Mouse (Mus musculus) erythroblast, embryonic 14.5 days (primary cell): ENCODE measurements around the gene Glrp1. TPM values are rescaled to one million over a fixed set of nuclear protein-coding genes. Genes with fewer than 3 reads are reported as not detected.

ENCODE experiments used
- H3K27me3 ChIP-seq: 2 replicates; pipeline ENCODE4 v1.6.1; 2012; ENCODE audit warnings: inconsistent platforms; ENCODE audit not compliant: control insufficient read depth
- H3K36me3 ChIP-seq: 2 replicates; pipeline ENCODE4 v1.6.1; 2012; ENCODE audit warnings: mild to moderate bottlenecking, inconsistent platforms; ENCODE audit not compliant: control insufficient read depth
- H3K4me1 ChIP-seq: 2 replicates; pipeline ENCODE4 v1.6.1; 2012; ENCODE audit warnings: inconsistent platforms; ENCODE audit not compliant: control insufficient read depth
- H3K4me3 ChIP-seq: replicated peaks from 2 replicates; pipeline ENCODE3; 2012; ENCODE audit warnings: moderate library complexity, mild to moderate bottlenecking, inconsistent platforms
- H3K9me3 ChIP-seq: 2 replicates; pipeline ENCODE4 v1.6.1; 2012; ENCODE audit warnings: low read length, inconsistent platforms, mixed read lengths; ENCODE audit not compliant: control insufficient read depth
- GATA1 ChIP-seq: IDR thresholded peaks from 2 replicates; pipeline ENCODE4 v1.6.1; 2012; ENCODE audit warnings: low read length, inconsistent platforms, mixed read lengths
- TAL1 ChIP-seq: IDR thresholded peaks from 3 replicates; pipeline ENCODE4 v1.6.1; 2012; ENCODE audit warnings: low read length, inconsistent platforms, mixed read lengths
- polyA plus RNA-seq: library from polyadenylated mRNA; stranded (reverse); fragments of >175 nt; gene quantifications from 2 replicates; pipeline ENCODE4 v1.2.3, GENCODE M21; 2012

Glrp1 gene
- polyA plus RNA-seq, 1 experiment: not detected

GRCm38 (mm10) chr1:88459655-88460054, 50.2 kb downstream of the Glrp1 start:
- no peaks in the 10 kb centered on the region for H3K36me3 ChIP-seq
- no peaks in the 10 kb centered on the region for H3K9me3 ChIP-seq
- TF ChIP-seq TAL1 (no peak), GATA1 (no peak)
- no peaks in the 10 kb centered on the region for H3K4me1 ChIP-seq
- no peak overlapping the region for H3K4me3 ChIP-seq
- no peaks in the 10 kb centered on the region for H3K27me3 ChIP-seq

GRCm38 (mm10) chr1:88459196-88459595, 50.7 kb downstream of the Glrp1 start:
- no peak for TF ChIP-seq GATA1
- no peak for TF ChIP-seq TAL1
- H3K9me3 ChIP-seq: no peaks in the 10 kb centered on the region
- no peaks in the 10 kb centered on the region for H3K27me3 ChIP-seq

GRCm38 (mm10) chr1:88456451-88457072, 53.3 kb downstream of the Glrp1 start:
- Histone ChIP-seq H3K4me1 (no peaks in the 10 kb centered on the region), H3K27me3 (no peaks in the 10 kb centered on the region), H3K36me3 (no peaks in the 10 kb centered on the region), H3K4me3 (no peak overlapping the region), H3K9me3 (no peaks in the 10 kb centered on the region)
- no peak for TF ChIP-seq TAL1
- no peak for TF ChIP-seq GATA1

More at GRCm38 (mm10) chr1:88459196-88459595, 50.7 kb downstream of the Glrp1 start:
- no peak overlapping the region for H3K4me3 ChIP-seq
- H3K4me1 ChIP-seq: no peaks in the 10 kb centered on the region
- H3K36me3 ChIP-seq: no peaks in the 10 kb centered on the region

GRCm38 (mm10) chr1:88455761-88456160, 54.1 kb downstream of the Glrp1 start:
- H3K27me3 ChIP-seq: no peaks in the 10 kb centered on the region
- TF ChIP-seq TAL1 (no peak), GATA1 (no peak)
- no peaks in the 10 kb centered on the region for H3K4me1 ChIP-seq
- H3K36me3 ChIP-seq: no peaks in the 10 kb centered on the region
- H3K9me3 ChIP-seq: no peaks in the 10 kb centered on the region
- H3K4me3 ChIP-seq: no peak overlapping the region

GRCm38 (mm10) chr1:88454703-88455102, 55.2 kb downstream of the Glrp1 start:
- H3K27me3 ChIP-seq: no peaks in the 10 kb centered on the region
- no peaks in the 10 kb centered on the region for H3K4me1 ChIP-seq
- H3K4me3 ChIP-seq: no peak overlapping the region
- TF ChIP-seq GATA1 (no peak), TAL1 (no peak)
- no peaks in the 10 kb centered on the region for H3K36me3 ChIP-seq
- H3K9me3 ChIP-seq: no peaks in the 10 kb centered on the region

- Histone ChIP-seq H3K9me3 (no peaks in the 10 kb centered on the region), H3K4me3 (no peak overlapping the region), H3K27me3 (no peaks in the 10 kb centered on the region), H3K36me3 (no peaks in the 10 kb centered on the region), H3K4me1 (peaks cover 3% of the 10 kb centered on the region; the same call in 1 of the 2 replicates)
- TF ChIP-seq TAL1 (no peak), GATA1 (no peak)
Measured at GRCm38 (mm10) chr1:88452198-88452597, 57.7 kb downstream of the Glrp1 start.

GRCm38 (mm10) chr1:88450668-88451067, 59.2 kb downstream of the Glrp1 start:
- TF ChIP-seq TAL1: no peak
- TF ChIP-seq GATA1: no peak

More at GRCm38 (mm10) chr1:88450668-88451067, 59.2 kb downstream of the Glrp1 start:
- Histone ChIP-seq H3K27me3 (no peaks in the 10 kb centered on the region), H3K36me3 (no peaks in the 10 kb centered on the region), H3K4me3 (no peak overlapping the region), H3K9me3 (no peaks in the 10 kb centered on the region), H3K4me1 (peaks cover 3% of the 10 kb centered on the region; the same call in 1 of the 2 replicates)

Other genes starting within 250 kb of the Glrp1 start
- 1.1 and 2.2 TPM in 2 replicates for gene Hjurp, start 232.4 kb downstream of the Glrp1 start, polyA plus RNA-seq
- gene Trpm8, start 232.4 kb downstream of the Glrp1 start, polyA plus RNA-seq: not detected in 2 replicates
- gene Spp2, start 103.1 kb downstream of the Glrp1 start, polyA plus RNA-seq: not detected in 2 replicates
- 0.02 and 0.03 TPM in 2 replicates for gene Arl4c, start 192.2 kb upstream of the Glrp1 start, polyA plus RNA-seq